Mouse (Mus musculus) layer of hippocampus, postnatal 10 days (tissue): ENCODE measurements at regions not wholly inside any gene's neighbourhood (a gene's known extent, or its start where the extent isn't known, plus 50 kb on each side); places are given as distances from the start of the nearest gene placed in this dataset.

Experiments used
- DNase-seq, 2 experiments: peaks; one replicate each; pipeline ENCODE4 v3.0.0; 2021; ENCODE audit warnings: low spot score in 2 of 2

- DNase-seq = no peak
Observed at GRCm38 (mm10) chr3:154391629-154392028, 61.2 kb upstream of the Lhx8 start.

DNA sequence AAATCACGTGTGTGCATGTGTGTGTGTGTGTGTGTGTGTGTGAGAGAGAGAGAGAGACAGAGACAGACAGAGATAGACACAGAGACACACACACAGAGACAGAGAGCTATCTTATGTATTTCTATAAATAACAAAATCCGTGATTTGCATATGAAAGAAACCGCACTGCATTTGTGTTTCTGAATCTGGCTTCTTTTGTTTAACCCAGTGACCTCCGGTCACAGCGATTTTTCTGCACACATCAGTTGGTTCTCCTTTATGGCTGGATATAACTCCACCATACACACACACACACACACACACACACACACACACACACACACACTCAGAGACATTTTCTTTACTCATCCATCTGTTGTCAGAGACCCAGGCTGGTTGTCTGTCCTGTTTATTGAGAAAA, 58.2 kb upstream of the Lhx8 start:
- DNase-seq = no peak

- DNase-seq = no peak
Observed at GRCm38 (mm10) chr3:154387271-154387670, 56.8 kb upstream of the Lhx8 start.

DNA sequence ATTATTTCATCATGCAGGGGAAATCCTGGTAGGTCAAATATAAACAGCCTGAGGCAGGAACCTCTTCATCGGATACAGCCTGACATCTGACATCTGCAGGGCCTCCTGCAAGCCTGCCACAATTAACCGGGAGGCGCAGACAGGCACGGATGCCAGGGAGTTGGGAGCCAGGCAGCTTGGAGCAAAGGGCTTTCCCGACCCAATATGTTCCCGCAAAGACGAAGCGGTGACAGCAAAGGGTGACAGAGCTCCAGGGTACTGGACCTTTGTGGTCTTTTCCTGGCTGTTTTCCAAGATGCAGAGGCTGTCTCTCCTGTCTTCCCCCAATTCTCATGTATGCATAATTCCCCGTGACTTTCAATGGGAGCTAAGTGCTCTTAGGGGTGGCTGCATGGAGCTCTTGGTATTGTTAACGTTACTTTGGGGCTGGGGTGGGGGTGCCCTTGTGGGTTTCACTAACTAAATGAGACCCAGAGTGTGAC, 55.4 kb upstream of the Lhx8 start:
- no peak for DNase-seq

DNA sequence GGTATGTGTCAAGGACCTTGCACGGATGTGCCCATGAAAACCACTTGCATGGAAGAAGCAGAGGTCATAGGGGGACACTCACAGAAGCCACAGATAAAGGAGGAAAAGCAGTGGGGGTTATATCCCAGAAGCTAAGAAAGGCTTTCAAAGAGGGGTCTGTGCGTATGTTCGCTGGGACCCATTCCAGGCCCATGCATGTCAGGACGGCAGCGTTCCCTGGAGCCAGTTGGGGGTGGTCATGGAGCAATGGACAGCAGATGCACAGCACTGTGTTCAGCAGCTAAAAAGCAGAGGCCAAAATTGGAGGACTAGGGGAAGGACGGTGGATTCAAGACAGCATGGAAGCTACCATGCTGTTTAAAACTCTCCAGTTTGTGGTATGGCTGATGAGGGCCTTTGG, 52.4 kb upstream of the Lhx8 start:
- no peak for DNase-seq

DNA sequence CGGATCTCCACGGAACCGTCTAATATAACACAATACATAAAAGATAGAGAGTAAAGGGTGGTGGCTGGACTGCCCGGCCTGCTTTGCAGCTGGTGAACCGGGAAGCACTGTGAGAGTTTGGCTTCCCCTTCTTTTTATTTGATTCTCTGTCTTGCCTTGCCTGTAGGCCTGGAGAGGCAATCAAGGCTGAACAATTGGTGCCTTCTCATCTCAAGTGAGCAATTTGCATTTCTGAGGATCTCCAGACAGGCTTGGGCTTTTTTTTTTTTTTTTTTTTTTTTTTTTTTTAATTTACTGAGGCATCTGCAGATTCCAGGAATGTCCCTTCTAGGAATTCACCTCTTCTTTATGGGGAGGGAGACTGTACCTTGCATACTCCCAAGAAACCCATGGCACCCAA, 51.1 kb upstream of the Lhx8 start:
- no peak for DNase-seq
